Mouse (Mus musculus) embryonic facial prominence, embryonic 11.5 days (tissue): ENCODE data around the gene Spsb1. TPM values are rescaled to one million over a fixed set of nuclear protein-coding genes. Genes with fewer than 3 reads are reported as not detected.

Experiments used
- ATAC-seq: fragments of 200-750 bp; cut with Nextera tagmentation; replicated peaks from 2 replicates; pipeline ENCODE4 v1.8.0; 2017; ENCODE audit warnings: low read depth; ENCODE audit not compliant: insufficient number of reproducible peaks, low FRiP score, low TSS enrichment
- DNase-seq: peaks from one replicate; pipeline ENCODE4 v3.0.0-alpha.2; 2015; ENCODE audit warnings: low spot score
- H3K27ac ChIP-seq: fragments of 300-500 bp; sonication (generic); replicated peaks from 2 replicates; pipeline ENCODE4 v1.5.1; 2014; ENCODE audit warnings: mild to moderate bottlenecking, low read depth, low read length, control low read depth
- H3K27me3 ChIP-seq: fragments of 300-500 bp; sonication (generic); 2 replicates; pipeline ENCODE4 v1.6.1; 2014; ENCODE audit warnings: mild to moderate bottlenecking, low read length, moderate library complexity, mixed read lengths; ENCODE audit not compliant: control insufficient read depth, insufficient read depth
- H3K36me3 ChIP-seq: fragments of 300-500 bp; sonication (generic); replicated peaks from 2 replicates; pipeline ENCODE4 v1.6.1; 2014; ENCODE audit warnings: low read depth, mild to moderate bottlenecking, low read length, moderate library complexity, mixed read lengths; ENCODE audit not compliant: control insufficient read depth, insufficient read depth
- H3K4me1 ChIP-seq: fragments of 300-500 bp; sonication (generic); 2 replicates; pipeline ENCODE4 v1.6.1; 2014; ENCODE audit warnings: low read length, mixed read lengths; ENCODE audit not compliant: control insufficient read depth, insufficient read depth
- H3K4me2 ChIP-seq: fragments of 300-500 bp; sonication (generic); 2 replicates; pipeline ENCODE4 v1.6.1; 2014; ENCODE audit warnings: low read depth, mild to moderate bottlenecking, control low read depth, low read length, moderate library complexity
- H3K4me3 ChIP-seq: fragments of 300-500 bp; sonication (generic); 2 replicates; pipeline ENCODE4 v1.5.1; 2014; ENCODE audit warnings: low read depth, low read length, control low read depth
- H3K9ac ChIP-seq: fragments of 300-500 bp; sonication (generic); replicated peaks from 2 replicates; pipeline ENCODE4 v1.6.1; 2014; ENCODE audit warnings: mild to moderate bottlenecking, control low read depth, low read length
- H3K9me3 ChIP-seq: fragments of 300-500 bp; sonication (generic); replicated peaks from 2 replicates; pipeline ENCODE4 v1.6.1; 2016; ENCODE audit warnings: mild to moderate bottlenecking, low read length, inconsistent platforms, mixed read lengths; ENCODE audit not compliant: control insufficient read depth
- WGBS: fragments of 180-500 bp; shearing (Covaris S2); extraction: QIAGEN DNeasy Blood & Tissue Kit; methylation state at CpG from one replicate; pipeline ENCODE4 v1.1.7; 2014; 5-methylcytosine and 5-hydroxymethylcytosine counted together
- polyA plus RNA-seq: library from polyadenylated mRNA; unstranded; fragments of >200 nt; fragmentation: Nextera tagmentation; extraction: Ambion mirVana; gene quantifications from 2 replicates; pipeline ENCODE4 v1.2.1, GENCODE M21; 2014

Spsb1 gene
- polyA plus RNA-seq, 1 experiment from 2014 or later: 16.7 TPM

GRCm38 (mm10) chr4:149990954-149991633, 36.3 kb upstream of the Spsb1 start:
- Histone ChIP-seq H3K4me3 (no peak overlapping the region), H3K4me1 (peaks cover 3% of the 10 kb centered on the region; the same call in 1 of the 2 replicates), H3K9ac (no peak overlapping the region; the same call in 1 of the 2 replicates), H3K36me3 (no peaks in the 10 kb centered on the region), H3K4me2 (no peak overlapping the region), H3K9me3 (no peaks in the 10 kb centered on the region), H3K27ac (no peak overlapping the region), H3K27me3 (no peaks in the 10 kb centered on the region)
- WGBS: 27% methylated on average over 9 of the region's 9 CpGs
- DNase-seq (no peak), ATAC-seq (no peak)

GRCm38 (mm10) chr4:149990212-149990953, 35.5 kb upstream of the Spsb1 start:
- ATAC-seq: peak; percentile 53; the same call in 1 of the 2 replicates
- no peaks in the 10 kb centered on the region for H3K27me3 ChIP-seq
- peak; percentile 43 for DNase-seq
- peaks cover 3% of the 10 kb centered on the region; the same call in 1 of the 2 replicates for H3K4me1 ChIP-seq
- H3K9me3 ChIP-seq: no peaks in the 10 kb centered on the region
- H3K4me3 ChIP-seq: no peak overlapping the region
- H3K27ac ChIP-seq: no peak overlapping the region
- H3K9ac ChIP-seq: no peak overlapping the region; the same call in 1 of the 2 replicates
- no peaks in the 10 kb centered on the region for H3K36me3 ChIP-seq
- WGBS: 7% methylated on average over 8 of the region's 8 CpGs
- H3K4me2 ChIP-seq: no peak overlapping the region

DNA sequence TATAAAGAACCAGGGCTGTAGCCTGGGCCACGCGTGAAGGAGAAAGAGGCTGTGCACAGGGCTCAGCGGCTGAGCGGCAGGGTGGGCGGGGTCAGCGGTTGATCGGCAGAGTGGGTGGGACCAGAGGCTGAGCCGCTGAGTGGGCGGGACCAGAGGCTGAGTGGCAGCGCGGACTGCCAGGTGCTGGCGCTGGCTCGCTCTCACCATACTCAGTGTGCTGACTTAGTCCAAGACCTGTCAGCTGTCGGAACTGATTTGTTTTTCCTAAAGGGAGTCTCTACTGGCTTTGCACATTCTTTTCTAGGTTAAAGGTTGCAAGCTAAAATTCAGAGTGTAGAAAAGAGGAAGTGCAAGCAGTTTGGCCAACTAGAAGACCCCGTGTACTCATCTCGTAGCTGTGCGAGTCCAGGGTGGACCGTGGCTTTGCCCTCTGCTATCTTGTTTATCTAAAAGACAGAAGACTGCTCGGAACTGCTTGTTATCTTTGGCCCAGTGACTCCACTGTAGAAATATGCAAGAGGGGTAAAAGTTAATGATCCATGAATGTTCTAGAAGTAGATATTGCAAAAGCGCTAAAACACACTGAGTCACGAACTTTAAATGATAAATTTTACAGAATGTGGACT, 34.2 kb upstream of the Spsb1 start:
- H3K4me2 ChIP-seq: peak overlapping the region; percentile 14
- no peak overlapping the region for H3K27ac ChIP-seq
- 8% methylated on average over 21 of the region's 21 CpGs for WGBS
- H3K9ac ChIP-seq: no peak overlapping the region
- H3K9me3 ChIP-seq: no peaks in the 10 kb centered on the region
- H3K4me3 ChIP-seq: peak overlapping the region; percentile 1; the same call in 1 of the 2 replicates
- peak; percentile 90 for DNase-seq
- peak; percentile 84 for ATAC-seq
- H3K27me3 ChIP-seq: no peaks in the 10 kb centered on the region
- no peaks in the 10 kb centered on the region for H3K36me3 ChIP-seq
- peaks cover 3% of the 10 kb centered on the region; the same call in 1 of the 2 replicates for H3K4me1 ChIP-seq

DNA sequence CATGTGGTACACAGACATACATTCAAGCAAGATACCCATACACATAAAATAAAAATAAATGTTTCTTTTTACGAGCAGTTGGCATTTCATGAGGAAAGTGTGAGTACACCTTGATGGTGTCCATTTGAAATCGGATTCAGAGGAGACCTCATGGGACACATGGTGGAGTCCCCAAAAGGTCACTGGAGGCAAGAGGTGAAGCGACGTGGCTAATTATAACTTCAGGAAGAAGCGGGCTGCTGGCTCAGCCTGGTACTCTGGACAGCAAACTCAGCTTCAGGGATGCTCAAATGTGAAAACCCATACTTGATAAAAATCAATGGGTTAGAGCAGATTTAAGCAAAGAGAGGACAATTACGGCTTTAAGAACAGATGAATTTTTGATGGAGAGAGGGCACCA, 33.5 kb upstream of the Spsb1 start:
- 64% methylated on average over 6 of the region's 6 CpGs for WGBS
- Histone ChIP-seq H3K4me2 (no peak overlapping the region), H3K9me3 (no peaks in the 10 kb centered on the region), H3K4me3 (no peak overlapping the region), H3K9ac (no peak overlapping the region), H3K36me3 (no peaks in the 10 kb centered on the region), H3K4me1 (peaks cover 3% of the 10 kb centered on the region; the same call in 1 of the 2 replicates), H3K27ac (no peak overlapping the region), H3K27me3 (no peaks in the 10 kb centered on the region)
- ATAC-seq: no peak
- no peak for DNase-seq

- no peak for DNase-seq
Measured at GRCm38 (mm10) chr4:149986671-149987417, 32.0 kb upstream of the Spsb1 start.

DNA sequence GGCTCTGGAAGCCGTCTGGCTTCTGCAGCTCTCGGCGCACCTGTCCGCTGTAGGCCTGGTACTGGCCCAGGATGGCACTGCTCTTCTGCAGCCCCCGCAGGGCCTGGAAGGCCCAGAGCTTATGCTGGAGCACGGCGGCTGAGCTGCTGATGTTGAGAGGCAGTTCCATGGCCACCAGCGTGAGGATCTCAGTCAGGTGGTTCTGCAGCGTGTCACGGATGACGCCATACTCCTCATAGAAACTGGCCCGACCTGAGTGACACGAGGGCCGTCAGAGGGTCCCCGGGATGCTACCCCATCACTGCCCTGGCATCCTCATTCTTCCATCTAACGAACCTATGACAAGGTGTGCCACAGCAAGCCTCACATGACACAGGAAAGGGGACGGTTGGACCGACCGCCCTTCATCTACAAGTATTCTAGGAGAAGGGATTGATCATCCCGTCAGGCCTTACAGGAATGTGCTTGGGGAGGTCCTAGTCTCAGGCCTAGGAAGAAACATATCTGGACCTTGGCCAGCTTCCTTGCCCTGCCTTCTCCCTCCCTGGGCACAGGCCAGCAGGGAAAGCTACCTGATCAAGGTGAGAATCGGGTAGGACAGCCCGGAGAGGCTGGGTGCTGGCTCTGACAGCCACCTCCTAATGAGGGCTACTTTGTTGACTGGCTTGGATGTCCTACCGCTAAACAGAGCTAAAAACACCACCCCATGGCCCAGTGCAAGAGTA, 29.2 kb upstream of the Spsb1 start:
- Histone ChIP-seq H3K36me3 (no peaks in the 10 kb centered on the region), H3K27ac (no peak overlapping the region), H3K27me3 (no peaks in the 10 kb centered on the region), H3K9me3 (no peaks in the 10 kb centered on the region), H3K4me1 (no peaks in the 10 kb centered on the region; the same call in 1 of the 2 replicates), H3K4me3 (no peak overlapping the region), H3K4me2 (no peak overlapping the region), H3K9ac (no peak overlapping the region)
- DNase-seq: no peak
- WGBS: 95% methylated on average over 23 of the region's 23 CpGs
- ATAC-seq: no peak

More at GRCm38 (mm10) chr4:149986671-149987417, 32.0 kb upstream of the Spsb1 start:
- Histone ChIP-seq H3K36me3 (no peaks in the 10 kb centered on the region), H3K4me1 (peaks cover 3% of the 10 kb centered on the region; the same call in 1 of the 2 replicates), H3K4me2 (no peak overlapping the region), H3K9me3 (no peaks in the 10 kb centered on the region), H3K27me3 (no peaks in the 10 kb centered on the region), H3K27ac (no peak overlapping the region), H3K9ac (no peak overlapping the region), H3K4me3 (no peak overlapping the region)
- WGBS: 77% methylated on average over 10 of the region's 10 CpGs
- ATAC-seq: no peak

- Histone ChIP-seq H3K4me3 (no peak overlapping the region), H3K27ac (no peak overlapping the region), H3K4me2 (no peak overlapping the region), H3K9me3 (no peaks in the 10 kb centered on the region), H3K36me3 (no peaks in the 10 kb centered on the region), H3K9ac (no peak overlapping the region), H3K27me3 (no peaks in the 10 kb centered on the region), H3K4me1 (no peaks in the 10 kb centered on the region; the same call in 1 of the 2 replicates)
- WGBS: 81% methylated on average over 15 of the region's 15 CpGs
- ATAC-seq (no peak), DNase-seq (no peak)
Measured at GRCm38 (mm10) chr4:149982154-149982553, 27.3 kb upstream of the Spsb1 start.
